ENCODE assay signal across 9 mouse cellular contexts in the genomic region with DNA sequence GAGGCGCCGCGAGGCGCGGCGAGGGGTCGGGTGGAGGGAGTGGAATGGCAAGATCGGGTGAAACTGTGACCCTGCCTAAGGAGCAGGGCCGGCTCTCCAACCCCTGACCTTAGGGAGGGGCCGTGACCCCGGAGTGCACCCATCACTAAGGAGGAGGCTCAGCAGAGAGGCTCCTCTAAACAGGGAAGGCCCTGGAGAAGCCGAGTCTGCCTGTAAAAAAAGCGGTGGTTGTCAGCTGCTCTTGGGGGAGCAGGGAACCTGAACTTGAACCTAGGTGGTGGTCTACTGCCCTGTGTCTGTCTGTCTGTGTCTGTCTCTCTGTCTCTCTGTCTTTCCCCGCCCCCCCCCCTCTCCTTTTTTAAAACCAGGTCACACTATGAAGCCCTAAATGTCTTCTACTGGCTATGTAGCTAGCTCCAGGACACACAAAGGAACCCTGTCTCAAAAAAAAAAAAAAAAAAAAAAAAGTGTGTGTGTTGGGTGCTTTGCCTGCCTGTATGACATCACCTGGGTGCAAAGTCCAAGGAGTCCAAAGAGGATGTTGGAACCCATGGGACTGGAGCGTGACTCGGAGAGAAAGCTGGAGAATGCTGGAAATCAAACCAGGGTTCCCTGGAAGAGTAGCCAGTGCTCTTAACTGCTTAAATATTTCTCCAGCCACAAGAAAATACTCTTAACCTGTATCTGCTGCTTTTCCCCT. TPM values are rescaled to one million over a fixed set of nuclear protein-coding genes. Genes with fewer than 3 reads are reported as not detected.
A peak's percentile ranks its signal among the peaks of the same experiment; 100 is the strongest.
DNase-seq lines count a peak whose midpoint lies in the region; ATAC-seq and TF ChIP-seq lines count a peak whose summit lies in the region.
"Had no signal": no experiment of that assay in that cellular context is flagged by ENCODE, and none has a peak within 500 bp of the region (broad histone marks: within the 10 kb centered on the region; RNA-seq: fewer than 3 reads in every experiment).

No protein-coding gene starts in this region.

- peak overlapping the region; percentile 97 for H3K9ac ChIP-seq in heart, adult 2 months (ENCODE audit: low read depth, low read length)
- H3K9ac ChIP-seq in midbrain, embryonic 16.5 days (ENCODE audit: low read depth, low read length), result peak overlapping the region; percentile 98

- no peak for TF ChIP-seq POLR2A in heart, adult 2 months (IDR thresholded peaks at IDR 0.05; ENCODE audit: insufficient read depth, low read depth, low read length)

- peak overlapping the region; percentile 96 for H3K27ac ChIP-seq in heart, adult 2 months
- H3K27ac ChIP-seq in limb, embryonic 10.5 days, result peak overlapping the region; percentile 95
- H3K27ac ChIP-seq in midbrain, embryonic 16.5 days (ENCODE audit: low read length), result peak overlapping the region; percentile 94

- no peaks in the 10 kb centered on the region; the same call in 1 of the 2 replicates for H3K79me2 ChIP-seq in heart, adult 2 months (replicated peaks; ENCODE audit: control insufficient read depth, insufficient read depth, low read length)

- ATAC-seq in hematopoietic stem cell, adult 5-6 weeks (replicated peaks in 1 of 2; ENCODE audit: insufficient read depth in 1 of 2, low FRiP score in 2 of 2, low TSS enrichment in 1 of 2, low read depth in 1 of 2, poor library complexity in 2 of 2, severe bottlenecking in 2 of 2), result peak; percentile 23 to 50; a peak in 3 of 4 replicates
- ATAC-seq in midbrain, embryonic 16.5 days, result peak; percentile 53

- no peaks in the 10 kb centered on the region for H3K9me3 ChIP-seq in limb, embryonic 10.5 days (replicated peaks)
- H3K9me3 ChIP-seq in midbrain, embryonic 16.5 days (replicated peaks; ENCODE audit: control insufficient read depth, low read length, poor library complexity, severe bottlenecking), result no peaks in the 10 kb centered on the region

- peaks cover 4% of the 10 kb centered on the region for H3K36me3 ChIP-seq in heart, adult 2 months (ENCODE audit: control insufficient read depth, insufficient read depth, low read length)
- peaks cover 27% of the 10 kb centered on the region for H3K36me3 ChIP-seq in limb, embryonic 10.5 days
- no peaks in the 10 kb centered on the region for H3K36me3 ChIP-seq in midbrain, embryonic 16.5 days (ENCODE audit: control insufficient read depth, insufficient read depth, low read length)

- H3K4me2 ChIP-seq in midbrain, embryonic 16.5 days (ENCODE audit: low read length), result peak overlapping the region; percentile 92

- peaks cover 8% of the 10 kb centered on the region for H3K4me1 ChIP-seq in heart, adult 2 months (ENCODE audit: control insufficient read depth, insufficient read depth, low read length)
- peaks cover 29% of the 10 kb centered on the region for H3K4me1 ChIP-seq in limb, embryonic 10.5 days
- H3K4me1 ChIP-seq in midbrain, embryonic 16.5 days (ENCODE audit: control insufficient read depth, insufficient read depth, low read length), result peaks cover 22% of the 10 kb centered on the region

- intact Hi-C loops in heart, adult 2 months (cut with DNase I), result loop anchor here (1.0 to 5.0 kb wide), 3 partner anchors 13 to 134 kb away; a partner anchor contains a TSS
- intact Hi-C loops in heart, postnatal 25 days (cut with DNase I), result loop anchor here (1.0 to 5.0 kb wide), 3 partner anchors 51 to 149 kb away; a partner anchor contains a TSS
- intact Hi-C loops in left cerebral cortex, postnatal 14 days (cut with DNase I), result loop anchor here (5.0 kb wide), 1 partner anchor 51 kb away; no protein-coding TSS in a partner anchor

- no peaks in the 10 kb centered on the region for H3K27me3 ChIP-seq in heart, adult 2 months (ENCODE audit: control insufficient read depth, insufficient read depth, low read length)
- H3K27me3 ChIP-seq in limb, embryonic 10.5 days (ENCODE audit: low read depth, poor library complexity, severe bottlenecking), result no peaks in the 10 kb centered on the region
- no peaks in the 10 kb centered on the region for H3K27me3 ChIP-seq in midbrain, embryonic 16.5 days (ENCODE audit: control insufficient read depth, insufficient read depth, low read depth, low read length)
- H3K27me3 ChIP-seq: Patski had no signal

- H3K4me3 ChIP-seq in heart, adult 2 months, result peak overlapping the region; percentile 81
- peak overlapping the region; percentile 81 for H3K4me3 ChIP-seq in limb, embryonic 10.5 days
- peak overlapping the region; percentile 60 for H3K4me3 ChIP-seq in midbrain, embryonic 16.5 days (ENCODE audit: low read depth, low read length)

- peak in 1 of 2 experiments; percentile 12 for DNase-seq in heart, adult 2 months
- DNase-seq in heart, postnatal 25 days (ENCODE audit: low spot score), result no peak
- peak; percentile 8 to 31 for DNase-seq in adrenal gland, postnatal 36 days
- DNase-seq in limb, embryonic 10.5 days (ENCODE audit: low spot score), result no peak
- DNase-seq in left cerebral cortex, postnatal 14 days (ENCODE audit: low spot score in 2 of 2), result no peak
- DNase-seq in layer of hippocampus, adult 18-20 months (ENCODE audit: low spot score in 2 of 2), result no peak

- TF ChIP-seq EP300 in heart, adult 2 months (IDR thresholded peaks at IDR 0.05; ENCODE audit: insufficient read depth, low read depth, low read length), result no peak

- no peak for TF ChIP-seq CTCF in heart, adult 2 months (IDR thresholded peaks at IDR 0.05)

- WGBS in heart, adult 2 months, result under 1% methylated on average over 16 of the region's 16 CpGs
- 12% methylated on average over 16 of the region's 16 CpGs for WGBS in limb, embryonic 10.5 days
- WGBS in midbrain, embryonic 16.5 days, result 11% methylated on average over 16 of the region's 16 CpGs

RNA-seq across cellular contexts. Expression of a gene that starts 13.5 kb away (rescaled TPM):
- total RNA-seq in heart, adult 2 months (2021), result 100 to 1,000 TPM; 770 to 910 TPM
- polyA plus RNA-seq in heart, adult 2 months (2012; rRNA removed), result 596 and 1,142 TPM in 2 replicates
- 100 to 1,000 TPM; 854 to 889 TPM for total RNA-seq in heart, postnatal 25 days (2021)
- total RNA-seq in adrenal gland, postnatal 36 days (2021), result 100 to 1,000 TPM; 365 to 412 TPM
- total RNA-seq in hematopoietic stem cell, adult 5-6 weeks (2017), result 62.2 and 92.6 TPM in 2 replicates
- 216 and 220 TPM in 2 replicates for polyA plus RNA-seq in limb, embryonic 10.5 days (2016; fragmentation: Nextera tagmentation; extraction: Ambion mirVana)
- 206 and 208 TPM in 2 replicates for polyA plus RNA-seq in midbrain, embryonic 16.5 days (2015; fragmentation: Nextera tagmentation; extraction: Ambion mirVana)
- 100 to 1,000 TPM; 224 to 244 TPM for total RNA-seq in left cerebral cortex, postnatal 14 days (2021)
- 100 to 1,000 TPM; 225 to 240 TPM for total RNA-seq in layer of hippocampus, adult 18-20 months (2021)

RNA-seq across cellular contexts. Expression of a gene that starts 13.6 kb away (rescaled TPM):
- 10 to 100 TPM; 20.6 to 23.4 TPM for total RNA-seq in heart, adult 2 months (2021)
- polyA plus RNA-seq in heart, adult 2 months (2012; rRNA removed), result 14.0 and 23.3 TPM in 2 replicates
- total RNA-seq in heart, postnatal 25 days (2021), result 10 to 100 TPM; 18.0 to 22.2 TPM
- 10 to 100 TPM; 32.4 to 37.5 TPM for total RNA-seq in adrenal gland, postnatal 36 days (2021)
- total RNA-seq in hematopoietic stem cell, adult 5-6 weeks (2017), result 25.1 and 37.2 TPM in 2 replicates
- 52.0 and 63.6 TPM in 2 replicates for polyA plus RNA-seq in limb, embryonic 10.5 days (2016; fragmentation: Nextera tagmentation; extraction: Ambion mirVana)
- polyA plus RNA-seq in midbrain, embryonic 16.5 days (2015; fragmentation: Nextera tagmentation; extraction: Ambion mirVana), result 61.6 and 62.6 TPM in 2 replicates
- 10 to 100 TPM; 33.1 to 35.0 TPM for total RNA-seq in left cerebral cortex, postnatal 14 days (2021)
- 10 to 100 TPM; 37.1 to 37.9 TPM for total RNA-seq in layer of hippocampus, adult 18-20 months (2021)

RNA-seq across cellular contexts. Expression of a gene that starts 22.0 kb away (rescaled TPM):
- total RNA-seq in heart, adult 2 months (2021), result 10 to 100 TPM; 69.2 to 77.7 TPM
- polyA plus RNA-seq in heart, adult 2 months (2012; rRNA removed), result 39.2 and 74.0 TPM in 2 replicates
- total RNA-seq in heart, postnatal 25 days (2021), result 10 to 100 TPM; 80.9 to 84.4 TPM
- total RNA-seq in adrenal gland, postnatal 36 days (2021), result 100 to 1,000 TPM in 1 of 2 experiments, 10 to 100 TPM in 1; 92.7 to 101 TPM
- total RNA-seq in hematopoietic stem cell, adult 5-6 weeks (2017), result 34.6 and 53.8 TPM in 2 replicates
- 139 and 150 TPM in 2 replicates for polyA plus RNA-seq in limb, embryonic 10.5 days (2016; fragmentation: Nextera tagmentation; extraction: Ambion mirVana)
- 115 and 121 TPM in 2 replicates for polyA plus RNA-seq in midbrain, embryonic 16.5 days (2015; fragmentation: Nextera tagmentation; extraction: Ambion mirVana)
- total RNA-seq in left cerebral cortex, postnatal 14 days (2021), result 100 to 1,000 TPM; 134 to 147 TPM
- 100 to 1,000 TPM; 136 to 140 TPM for total RNA-seq in layer of hippocampus, adult 18-20 months (2021)

RNA-seq across cellular contexts. Expression of a gene that starts 32.5 kb away (rescaled TPM):
- 1 to 10 TPM; 4.2 to 4.4 TPM for total RNA-seq in heart, adult 2 months (2021)
- 6.4 and 8.4 TPM in 2 replicates for polyA plus RNA-seq in heart, adult 2 months (2012; rRNA removed)
- 1 to 10 TPM; 3.6 to 4.1 TPM for total RNA-seq in heart, postnatal 25 days (2021)
- total RNA-seq in adrenal gland, postnatal 36 days (2021), result 1 to 10 TPM in 1 of 2 experiments, under 1 TPM in 1; 0.56 to 1.1 TPM
- not detected in 2 replicates for total RNA-seq in hematopoietic stem cell, adult 5-6 weeks (2017)
- 3.2 and 5.5 TPM in 2 replicates for polyA plus RNA-seq in limb, embryonic 10.5 days (2016; fragmentation: Nextera tagmentation; extraction: Ambion mirVana)
- 42.6 and 55.6 TPM in 2 replicates for polyA plus RNA-seq in midbrain, embryonic 16.5 days (2015; fragmentation: Nextera tagmentation; extraction: Ambion mirVana)
- total RNA-seq in left cerebral cortex, postnatal 14 days (2021), result 100 to 1,000 TPM; 261 to 310 TPM
- total RNA-seq in layer of hippocampus, adult 18-20 months (2021), result 100 to 1,000 TPM; 198 to 208 TPM

Comparison
In these comparisons a context has a peak if more than half of its experiments do, and no peak if none do; other contexts are left out.
1. DNase-seq: peak in adrenal gland, postnatal 36 days (2 of 2); none in heart, postnatal 25 days (single experiment), limb, embryonic 10.5 days (single experiment), left cerebral cortex, postnatal 14 days (0 of 2) and layer of hippocampus, adult 18-20 months (0 of 2).
2. Peak in every context shown above with its lines, with median percentiles within 50 percentile points of each other: H3K27ac ChIP-seq and H3K4me3 ChIP-seq.